Mouse (Mus musculus): ENCODE data around the gene Tank. TPM values are rescaled to one million over a fixed set of nuclear protein-coding genes. Genes with fewer than 3 reads are reported as not detected.
A peak's percentile ranks its signal among the peaks of the same experiment; 100 is the strongest.

Tank gene
- polyA plus RNA-seq, 1 experiment from 2014 or later = 27.8 TPM

GRCm38 (mm10) chr2:61659254-61659653 lies 80.9 kb downstream of the Tank start:
- no peak overlapping the region for H3K9ac ChIP-seq (ENCODE audit: low read depth, low read length)
- no peak for ATAC-seq (ENCODE audit: low FRiP score, low TSS enrichment)
- peaks cover 9% of the 10 kb centered on the region; the same call in 1 of the 2 replicates for H3K4me1 ChIP-seq (ENCODE audit: control insufficient read depth, insufficient read depth, low read length)
- H3K27me3 ChIP-seq (ENCODE audit: control insufficient read depth, insufficient read depth, low read length) = 0 out of 2 replicates have a peak, but pooled peaks cover 3% of the 10 kb centered on the region
- H3K4me3 ChIP-seq (ENCODE audit: low read length) = no peak overlapping the region
- no peaks in the 10 kb centered on the region for H3K9me3 ChIP-seq (ENCODE audit: control insufficient read depth, low read length)
- no peaks in the 10 kb centered on the region for H3K36me3 ChIP-seq (ENCODE audit: control insufficient read depth, insufficient read depth, low read length)
- H3K27ac ChIP-seq (ENCODE audit: low read depth, low read length) = no peak overlapping the region
- no peak overlapping the region for H3K4me2 ChIP-seq (replicated peaks; ENCODE audit: low read depth, low read length)
- 71% methylated on average over 2 of the region's 2 CpGs for whole genome bisulfite sequencing

DNA sequence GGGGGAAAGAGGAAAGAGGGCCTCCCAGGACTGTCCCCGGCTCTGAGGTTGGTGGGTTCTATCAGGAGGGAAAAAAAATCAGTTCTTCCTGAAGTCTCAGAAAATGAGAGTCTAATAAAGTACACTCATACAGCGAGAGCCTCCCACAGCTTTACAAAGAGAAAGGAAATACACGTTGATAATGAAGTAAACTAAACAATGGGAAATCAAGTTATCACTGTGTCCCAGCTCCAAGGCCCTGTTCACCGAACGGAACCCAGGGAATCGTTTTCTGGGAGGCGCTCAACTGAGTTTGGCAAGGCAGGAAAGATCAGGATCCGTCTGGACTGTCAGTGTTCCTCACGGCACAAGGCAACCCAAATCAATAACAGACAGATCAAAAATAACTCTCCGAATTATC lies 84.4 kb downstream of the Tank start:
- no peak overlapping the region for H3K4me3 ChIP-seq (ENCODE audit: low read length)
- no peaks in the 10 kb centered on the region for H3K27me3 ChIP-seq (ENCODE audit: control insufficient read depth, insufficient read depth, low read length)
- H3K4me1 ChIP-seq (ENCODE audit: control insufficient read depth, insufficient read depth, low read length) = no peaks in the 10 kb centered on the region
- H3K9ac ChIP-seq (ENCODE audit: low read depth, low read length) = no peak overlapping the region
- H3K27ac ChIP-seq (ENCODE audit: low read depth, low read length) = no peak overlapping the region
- 81% methylated on average over 10 of the region's 10 CpGs for WGBS
- no peak for ATAC-seq (ENCODE audit: low FRiP score, low TSS enrichment)
- H3K36me3 ChIP-seq (ENCODE audit: control insufficient read depth, insufficient read depth, low read length) = no peaks in the 10 kb centered on the region
- H3K9me3 ChIP-seq (ENCODE audit: control insufficient read depth, low read length) = no peaks in the 10 kb centered on the region
- no peak overlapping the region for H3K4me2 ChIP-seq (replicated peaks; ENCODE audit: low read depth, low read length)

- Histone ChIP-seq H3K36me3 (ENCODE audit: control insufficient read depth, insufficient read depth, low read length) (no peaks in the 10 kb centered on the region), H3K9ac (ENCODE audit: low read depth, low read length) (no peak overlapping the region), H3K27me3 (ENCODE audit: control insufficient read depth, insufficient read depth, low read length) (no peaks in the 10 kb centered on the region), H3K27ac (ENCODE audit: low read depth, low read length) (no peak overlapping the region), H3K4me2 (replicated peaks; ENCODE audit: low read depth, low read length) (no peak overlapping the region), H3K4me1 (ENCODE audit: control insufficient read depth, insufficient read depth, low read length) (no peaks in the 10 kb centered on the region), H3K9me3 (ENCODE audit: control insufficient read depth, low read length) (no peaks in the 10 kb centered on the region), H3K4me3 (ENCODE audit: low read length) (no peak overlapping the region)
- no peak for ATAC-seq (ENCODE audit: low FRiP score, low TSS enrichment)
- 62% methylated on average over 10 of the region's 10 CpGs for WGBS
These were observed 85.3 kb downstream of the Tank start for GRCm38 (mm10) chr2:61663573-61664241.

GRCm38 (mm10) chr2:61667420-61667819 lies 89.0 kb downstream of the Tank start:
- peak; percentile 57; the same call in 1 of the 2 replicates for ATAC-seq (ENCODE audit: low FRiP score, low TSS enrichment)
- no peaks in the 10 kb centered on the region for H3K4me1 ChIP-seq (ENCODE audit: control insufficient read depth, insufficient read depth, low read length)
- no peak overlapping the region for H3K9ac ChIP-seq (ENCODE audit: low read depth, low read length)
- no peak overlapping the region for H3K4me3 ChIP-seq (ENCODE audit: low read length)
- no peaks in the 10 kb centered on the region for H3K27me3 ChIP-seq (ENCODE audit: control insufficient read depth, insufficient read depth, low read length)
- no peaks in the 10 kb centered on the region for H3K36me3 ChIP-seq (ENCODE audit: control insufficient read depth, insufficient read depth, low read length)
- H3K9me3 ChIP-seq (ENCODE audit: control insufficient read depth, low read length) = no peaks in the 10 kb centered on the region
- no peak overlapping the region for H3K27ac ChIP-seq (ENCODE audit: low read depth, low read length)
- 56% methylated on average over 7 of the region's 7 CpGs for WGBS
- no peak overlapping the region for H3K4me2 ChIP-seq (replicated peaks; ENCODE audit: low read depth, low read length)

GRCm38 (mm10) chr2:61668260-61668659 lies 89.9 kb downstream of the Tank start:
- WGBS = 37% methylated on average over 4 of the region's 4 CpGs
- no peak overlapping the region for H3K4me3 ChIP-seq (ENCODE audit: low read length)
- H3K4me1 ChIP-seq (ENCODE audit: control insufficient read depth, insufficient read depth, low read length) = no peaks in the 10 kb centered on the region
- H3K9ac ChIP-seq (ENCODE audit: low read depth, low read length) = no peak overlapping the region
- H3K36me3 ChIP-seq (ENCODE audit: control insufficient read depth, insufficient read depth, low read length) = no peaks in the 10 kb centered on the region
- H3K27ac ChIP-seq (ENCODE audit: low read depth, low read length) = no peak overlapping the region
- no peaks in the 10 kb centered on the region for H3K27me3 ChIP-seq (ENCODE audit: control insufficient read depth, insufficient read depth, low read length)
- ATAC-seq (ENCODE audit: low FRiP score, low TSS enrichment) = no peak
- no peak overlapping the region for H3K4me2 ChIP-seq (replicated peaks; ENCODE audit: low read depth, low read length)
- no peaks in the 10 kb centered on the region for H3K9me3 ChIP-seq (ENCODE audit: control insufficient read depth, low read length)

GRCm38 (mm10) chr2:61674555-61674954 lies 96.2 kb downstream of the Tank start:
- WGBS = 96% methylated on average over 3 of the region's 3 CpGs

DNA sequence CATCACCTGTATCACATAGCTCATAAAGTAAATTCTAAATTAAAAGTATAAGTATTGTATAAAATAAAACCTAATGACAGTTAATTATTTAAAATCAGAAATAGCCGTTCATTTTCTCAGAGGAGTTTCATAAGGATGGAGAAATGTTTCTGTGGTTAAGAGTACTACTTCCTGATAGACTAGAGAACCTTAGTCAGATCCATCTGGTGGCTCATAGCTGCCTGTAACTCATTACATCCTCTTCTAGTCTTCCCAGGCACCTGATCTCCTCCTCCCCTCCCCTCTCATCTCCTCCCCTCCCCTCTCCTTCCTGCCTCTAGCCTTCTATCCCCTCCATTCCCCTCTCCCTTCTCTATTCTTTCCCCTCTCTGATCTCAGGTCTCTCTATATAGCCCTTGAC lies 103.2 kb downstream of the Tank start:
- Histone ChIP-seq H3K27me3 (ENCODE audit: control insufficient read depth, insufficient read depth, low read length) (no peaks in the 10 kb centered on the region), H3K4me2 (replicated peaks; ENCODE audit: low read depth, low read length) (no peak overlapping the region), H3K4me1 (ENCODE audit: control insufficient read depth, insufficient read depth, low read length) (no peaks in the 10 kb centered on the region), H3K36me3 (ENCODE audit: control insufficient read depth, insufficient read depth, low read length) (no peaks in the 10 kb centered on the region), H3K9me3 (ENCODE audit: control insufficient read depth, low read length) (no peaks in the 10 kb centered on the region), H3K27ac (ENCODE audit: low read depth, low read length) (no peak overlapping the region), H3K4me3 (ENCODE audit: low read length) (no peak overlapping the region), H3K9ac (ENCODE audit: low read depth, low read length) (no peak overlapping the region)
- no peak for ATAC-seq (ENCODE audit: low FRiP score, low TSS enrichment)
- WGBS = 94% methylated on average over 1 of the region's 1 CpGs

More at GRCm38 (mm10) chr2:61674555-61674954, 96.2 kb downstream of the Tank start:
- H3K4me1 ChIP-seq (ENCODE audit: control insufficient read depth, insufficient read depth, low read length) = no peaks in the 10 kb centered on the region
- no peak overlapping the region for H3K9ac ChIP-seq (ENCODE audit: low read depth, low read length)
- no peaks in the 10 kb centered on the region for H3K27me3 ChIP-seq (ENCODE audit: control insufficient read depth, insufficient read depth, low read length)
- no peaks in the 10 kb centered on the region for H3K9me3 ChIP-seq (ENCODE audit: control insufficient read depth, low read length)
- no peak overlapping the region for H3K4me3 ChIP-seq (ENCODE audit: low read length)
- no peaks in the 10 kb centered on the region for H3K36me3 ChIP-seq (ENCODE audit: control insufficient read depth, insufficient read depth, low read length)
- no peak overlapping the region for H3K27ac ChIP-seq (ENCODE audit: low read depth, low read length)
- ATAC-seq (ENCODE audit: low FRiP score, low TSS enrichment) = no peak
- H3K4me2 ChIP-seq (replicated peaks; ENCODE audit: low read depth, low read length) = no peak overlapping the region

DNA sequence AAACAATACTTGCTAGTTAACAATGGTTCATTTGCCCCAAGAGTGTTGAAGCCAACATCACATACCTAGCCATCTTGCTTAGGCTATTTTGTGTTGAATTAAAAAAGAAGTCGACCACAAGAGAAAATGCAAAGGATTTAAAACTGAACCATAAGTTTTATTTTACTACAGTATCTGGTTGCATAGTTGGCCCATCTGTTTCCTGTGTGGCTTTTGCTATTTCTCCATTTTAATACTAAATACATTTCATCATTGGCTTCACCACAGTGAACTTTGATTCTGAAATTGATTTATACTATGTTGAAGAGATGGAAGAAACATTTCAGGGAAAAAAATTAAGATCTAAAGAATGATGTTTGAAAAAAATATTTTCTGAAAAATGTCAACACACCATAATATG lies 108.1 kb downstream of the Tank start:
- Histone ChIP-seq H3K36me3 (ENCODE audit: control insufficient read depth, insufficient read depth, low read length) (no peaks in the 10 kb centered on the region), H3K27me3 (ENCODE audit: control insufficient read depth, insufficient read depth, low read length) (no peaks in the 10 kb centered on the region), H3K4me3 (ENCODE audit: low read length) (no peak overlapping the region), H3K9me3 (ENCODE audit: control insufficient read depth, low read length) (no peaks in the 10 kb centered on the region), H3K4me1 (ENCODE audit: control insufficient read depth, insufficient read depth, low read length) (no peaks in the 10 kb centered on the region), H3K9ac (ENCODE audit: low read depth, low read length) (no peak overlapping the region), H3K27ac (ENCODE audit: low read depth, low read length) (no peak overlapping the region), H3K4me2 (replicated peaks; ENCODE audit: low read depth, low read length) (no peak overlapping the region)
- no peak for ATAC-seq (ENCODE audit: low FRiP score, low TSS enrichment)
- WGBS = 81% methylated on average over 1 of the region's 1 CpGs

- Histone ChIP-seq H3K36me3 (ENCODE audit: control insufficient read depth, insufficient read depth, low read length) (no peaks in the 10 kb centered on the region), H3K4me1 (ENCODE audit: control insufficient read depth, insufficient read depth, low read length) (no peaks in the 10 kb centered on the region), H3K9ac (ENCODE audit: low read depth, low read length) (no peak overlapping the region), H3K4me2 (replicated peaks; ENCODE audit: low read depth, low read length) (no peak overlapping the region), H3K27me3 (ENCODE audit: control insufficient read depth, insufficient read depth, low read length) (no peaks in the 10 kb centered on the region), H3K27ac (ENCODE audit: low read depth, low read length) (no peak overlapping the region), H3K9me3 (ENCODE audit: control insufficient read depth, low read length) (no peaks in the 10 kb centered on the region), H3K4me3 (ENCODE audit: low read length) (no peak overlapping the region)
- no peak for ATAC-seq (ENCODE audit: low FRiP score, low TSS enrichment)
- WGBS = 86% methylated on average over 3 of the region's 3 CpGs
These were observed 110.7 kb downstream of the Tank start for GRCm38 (mm10) chr2:61689086-61689485.
